Mouse (Mus musculus) erythroid progenitor cell, adult 5-6 weeks (primary cell): ENCODE data around the gene Olfr843. TPM values are rescaled to one million over a fixed set of nuclear protein-coding genes. Genes with fewer than 3 reads are reported as not detected.

Experiments
- ATAC-seq: replicated peaks from 2 replicates; pipeline ENCODE4 v1.8.0; 2016; ENCODE audit warnings: moderate number of reproducible peaks, mild to moderate bottlenecking, moderate TSS enrichment, inconsistent platforms; ENCODE audit not compliant: poor library complexity, low FRiP score, severe bottlenecking
- total RNA-seq, 2 experiments: library from RNA; stranded (forward) in 1 of 2; stranded (reverse) in 1 of 2; fragments of 150-400 nt in 1 of 2; fragments of 186-747, 209-891 nt in 1 of 2; gene quantifications; 2 replicates each; pipeline versions ENCODE4 v1.2.3 to v1.2.4; 2015 to 2017; ENCODE audit warnings: low replicate concordance in 2 of 2

Gene Olfr843
- not detected in 2 replicates for total RNA-seq (2015; ENCODE audit: low replicate concordance)
- not detected in 2 replicates for total RNA-seq (2017; ENCODE audit: low replicate concordance)

DNA sequence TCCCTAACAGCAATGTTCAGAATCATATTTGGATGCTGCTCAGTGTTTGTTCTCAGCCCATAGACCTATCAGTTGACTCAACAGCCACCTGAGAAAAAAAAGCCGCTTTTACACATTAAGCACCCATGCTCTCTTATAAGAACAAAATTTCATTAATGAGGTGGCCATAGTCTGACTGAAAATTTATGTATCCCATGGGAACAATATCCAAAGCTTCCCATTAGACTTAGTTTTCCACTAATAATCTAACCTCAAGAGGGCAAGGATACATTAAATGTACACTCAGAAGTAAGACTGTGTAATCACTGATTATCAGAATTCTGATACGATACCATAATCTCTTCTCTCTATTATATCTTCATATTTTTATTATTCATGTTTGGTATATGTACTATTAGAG, at the start of gene Olfr843:
Olfr843 (minus strand) TSS at position 101 of the 400 bp plus-strand sequence.
- ATAC-seq = no peak

Other genes with a start within 250 kb of the Olfr843 start
- not detected in 2 replicates for gene Olfr835, start 219.3 kb downstream of the Olfr843 start, total RNA-seq (2015; ENCODE audit: low replicate concordance)
- not detected in 2 replicates for gene Olfr835, start 219.3 kb downstream of the Olfr843 start, total RNA-seq (2017; ENCODE audit: low replicate concordance)
- not detected in 2 replicates for gene Olfr836, start 131.6 kb downstream of the Olfr843 start, total RNA-seq (2015; ENCODE audit: low replicate concordance)
- gene Olfr836, start 131.6 kb downstream of the Olfr843 start, total RNA-seq (2017; ENCODE audit: low replicate concordance) = not detected in 2 replicates
- gene Olfr837, start 115.7 kb downstream of the Olfr843 start, total RNA-seq (2015; ENCODE audit: low replicate concordance) = not detected in 2 replicates
- gene Olfr837, start 115.7 kb downstream of the Olfr843 start, total RNA-seq (2017; ENCODE audit: low replicate concordance) = not detected in 2 replicates
- not detected in 2 replicates for gene Olfr839-ps1, start 74.7 kb downstream of the Olfr843 start, total RNA-seq (2015; ENCODE audit: low replicate concordance)
- not detected in 2 replicates for gene Olfr839-ps1, start 74.7 kb downstream of the Olfr843 start, total RNA-seq (2017; ENCODE audit: low replicate concordance)
- not detected in 2 replicates for gene Olfr844, start 64.4 kb upstream of the Olfr843 start, total RNA-seq (2015; ENCODE audit: low replicate concordance)
- gene Olfr844, start 64.4 kb upstream of the Olfr843 start, total RNA-seq (2017; ENCODE audit: low replicate concordance) = not detected in 2 replicates
- not detected in 2 replicates for gene Olfr845, start 84.5 kb upstream of the Olfr843 start, total RNA-seq (2015; ENCODE audit: low replicate concordance)
- not detected in 2 replicates for gene Olfr845, start 84.5 kb upstream of the Olfr843 start, total RNA-seq (2017; ENCODE audit: low replicate concordance)
- not detected in 2 replicates for gene Olfr846, start 112.0 kb upstream of the Olfr843 start, total RNA-seq (2015; ENCODE audit: low replicate concordance)
- not detected in 2 replicates for gene Olfr846, start 112.0 kb upstream of the Olfr843 start, total RNA-seq (2017; ENCODE audit: low replicate concordance)
- not detected in 2 replicates for gene Olfr847, start 126.7 kb upstream of the Olfr843 start, total RNA-seq (2015; ENCODE audit: low replicate concordance)
- gene Olfr847, start 126.7 kb upstream of the Olfr843 start, total RNA-seq (2017; ENCODE audit: low replicate concordance) = not detected in 2 replicates
- gene Olfr849, start 188.3 kb upstream of the Olfr843 start, total RNA-seq (2015; ENCODE audit: low replicate concordance) = not detected in 2 replicates
- not detected in 2 replicates for gene Olfr849, start 188.3 kb upstream of the Olfr843 start, total RNA-seq (2017; ENCODE audit: low replicate concordance)
- gene Olfr850, start 226.3 kb upstream of the Olfr843 start, total RNA-seq (2015; ENCODE audit: low replicate concordance) = not detected in 2 replicates
- gene Olfr850, start 226.3 kb upstream of the Olfr843 start, total RNA-seq (2017; ENCODE audit: low replicate concordance) = not detected in 2 replicates
- gene Olfr851, start 241.3 kb upstream of the Olfr843 start, total RNA-seq (2015; ENCODE audit: low replicate concordance) = not detected in 2 replicates
- not detected in 2 replicates for gene Olfr851, start 241.3 kb upstream of the Olfr843 start, total RNA-seq (2017; ENCODE audit: low replicate concordance)